In genomic region chr16:83698181-83698580, GRCm38 (mm10) we compare ENCODE assay signal across 14 mouse cellular contexts.
"Had no signal": no experiment of that assay in that cellular context is flagged by ENCODE, and none has a peak within 500 bp of the region (broad histone marks: within the 10 kb centered on the region; RNA-seq: fewer than 3 reads in every experiment).

No protein-coding gene starts in this region.

- H3K36me3 ChIP-seq: limb, embryonic 10.5 days; liver, embryonic 12.5 days; midbrain, embryonic 10.5 days; neural tube, embryonic 15.5 days had no signal

- H3K27me3 ChIP-seq: liver, embryonic 12.5 days; neural tube, embryonic 15.5 days had no signal

- H3K27ac ChIP-seq: left cerebral cortex, adult 2 months; limb, embryonic 10.5 days; liver, embryonic 12.5 days; midbrain, embryonic 10.5 days; neural tube, embryonic 15.5 days had no signal

- DNase-seq: kidney, postnatal 25 days; lung, postnatal 4 days; midbrain, embryonic 14.5 days; right cerebral cortex, adult 18-20 months; right cerebral cortex, postnatal 25 days; thymus, adult 18-20 months; thymus, postnatal 14 days had no signal

- ATAC-seq: intestine, postnatal 0 days; liver, embryonic 12.5 days had no signal

- H3K4me1 ChIP-seq: limb, embryonic 10.5 days; liver, embryonic 12.5 days; midbrain, embryonic 10.5 days; neural tube, embryonic 15.5 days had no signal

- H3K9ac ChIP-seq: liver, embryonic 12.5 days; neural tube, embryonic 15.5 days had no signal

- H3K4me2 ChIP-seq: liver, embryonic 12.5 days; neural tube, embryonic 15.5 days had no signal

- H3K4me3 ChIP-seq: left cerebral cortex, adult 2 months; limb, embryonic 10.5 days; liver, embryonic 12.5 days; midbrain, embryonic 10.5 days; myocyte; neural tube, embryonic 15.5 days had no signal

- H3K9me3 ChIP-seq: limb, embryonic 10.5 days; liver, embryonic 12.5 days; midbrain, embryonic 10.5 days; neural tube, embryonic 15.5 days had no signal
